Mouse (Mus musculus): ENCODE results near the gene Hcn4. TPM values are rescaled to one million over a fixed set of nuclear protein-coding genes. Genes with fewer than 3 reads are reported as not detected.

Hcn4 gene
- total and polyA plus RNA-seq, 2 experiments from 2014 or later = 0.61 to 7.4 TPM

GRCm38 (mm10) chr9:58891840-58892640 is 68.8 kb downstream of the Hcn4 start:
- H3K4me3 ChIP-seq (ENCODE audit: low read depth, low read length) = no peak overlapping the region
- ATAC-seq (ENCODE audit: insufficient read depth, low read depth) = no peak
- H3K4me2 ChIP-seq (ENCODE audit: low read depth, low read length) = no peak overlapping the region
- no peaks in the 10 kb centered on the region for H3K27me3 ChIP-seq (ENCODE audit: control insufficient read depth, insufficient read depth, low read length)
- H3K9me3 ChIP-seq (replicated peaks; ENCODE audit: control insufficient read depth, low read length) = no peaks in the 10 kb centered on the region
- H3K9ac ChIP-seq (replicated peaks; ENCODE audit: low read depth, low read length) = no peak overlapping the region
- whole genome bisulfite sequencing = 82% methylated on average over 6 of the region's 6 CpGs
- DNase-seq (ENCODE audit: low spot score) = no peak
- peaks cover 34% of the 10 kb centered on the region for H3K36me3 ChIP-seq (replicated peaks; ENCODE audit: control insufficient read depth, insufficient read depth, low read length)
- TF ChIP-seq EP300 (IDR thresholded peaks at IDR 0.05; ENCODE audit: low read depth) (no peak), CTCF (IDR thresholded peaks at IDR 0.05; ENCODE audit: low read depth) (no peak)
- H3K4me1 ChIP-seq (ENCODE audit: control insufficient read depth, insufficient read depth) = 0 out of 2 replicates have a peak, but pooled peaks cover 3% of the 10 kb centered on the region
- H3K27ac ChIP-seq (ENCODE audit: low read depth) = peak overlapping the region; percentile 72

- Histone ChIP-seq H3K4me3 (ENCODE audit: low read depth, low read length) (no peak overlapping the region), H3K9me3 (replicated peaks; ENCODE audit: control insufficient read depth, low read length) (no peaks in the 10 kb centered on the region), H3K4me2 (ENCODE audit: low read depth, low read length) (no peak overlapping the region), H3K27me3 (ENCODE audit: control insufficient read depth, insufficient read depth, low read length) (no peaks in the 10 kb centered on the region), H3K9ac (replicated peaks; ENCODE audit: low read depth, low read length) (no peak overlapping the region), H3K36me3 (replicated peaks; ENCODE audit: control insufficient read depth, insufficient read depth, low read length) (peaks cover 17% of the 10 kb centered on the region), H3K27ac (ENCODE audit: low read depth) (no peak overlapping the region), H3K4me1 (ENCODE audit: control insufficient read depth, insufficient read depth) (no peaks in the 10 kb centered on the region)
- ATAC-seq (ENCODE audit: insufficient read depth, low read depth) = no peak
- no peak for DNase-seq (ENCODE audit: low spot score)
- TF ChIP-seq CTCF (IDR thresholded peaks at IDR 0.05; ENCODE audit: low read depth) = no peak
- TF ChIP-seq EP300 (IDR thresholded peaks at IDR 0.05; ENCODE audit: low read depth) = no peak
These were observed 76.4 kb downstream of the Hcn4 start for GRCm38 (mm10) chr9:58899602-58900001.

GRCm38 (mm10) chr9:58902869-58903585 is 79.8 kb downstream of the Hcn4 start:
- no peak overlapping the region for H3K9ac ChIP-seq (replicated peaks; ENCODE audit: low read depth, low read length)
- peaks cover 32% of the 10 kb centered on the region for H3K36me3 ChIP-seq (replicated peaks; ENCODE audit: control insufficient read depth, insufficient read depth, low read length)
- H3K9me3 ChIP-seq (replicated peaks; ENCODE audit: control insufficient read depth, low read length) = no peaks in the 10 kb centered on the region
- H3K27me3 ChIP-seq (ENCODE audit: control insufficient read depth, insufficient read depth, low read length) = no peaks in the 10 kb centered on the region
- TF ChIP-seq EP300 (IDR thresholded peaks at IDR 0.05; ENCODE audit: low read depth) = no peak
- TF ChIP-seq CTCF (IDR thresholded peaks at IDR 0.05; ENCODE audit: low read depth) = peak; percentile 67
- no peak overlapping the region for H3K27ac ChIP-seq (ENCODE audit: low read depth)
- no peaks in the 10 kb centered on the region for H3K4me1 ChIP-seq (ENCODE audit: control insufficient read depth, insufficient read depth)
- no peak overlapping the region for H3K4me3 ChIP-seq (ENCODE audit: low read depth, low read length)
- no peak overlapping the region for H3K4me2 ChIP-seq (ENCODE audit: low read depth, low read length)
- DNase-seq (ENCODE audit: low spot score) (peak; percentile 53), ATAC-seq (ENCODE audit: insufficient read depth, low read depth) (no peak)
- WGBS = 62% methylated on average over 6 of the region's 6 CpGs

Other genes with a start within 250 kb of the Hcn4 start
- gene Nptn, start 241.2 kb upstream of the Hcn4 start, total RNA-seq (2014; rRNA removed; ENCODE audit: low replicate concordance) = 234 and 402 TPM in 2 replicates
- 96.5 and 101 TPM in 2 replicates for gene Nptn, start 241.2 kb upstream of the Hcn4 start, polyA plus RNA-seq (2015; fragmentation: Nextera tagmentation; extraction: Ambion mirVana)
- gene Rec114, start 79.4 kb upstream of the Hcn4 start, total RNA-seq (2014; rRNA removed; ENCODE audit: low replicate concordance) = not detected in 2 replicates
- 2.6 and 3.6 TPM in 2 replicates for gene Rec114, start 79.4 kb upstream of the Hcn4 start, polyA plus RNA-seq (2015; fragmentation: Nextera tagmentation; extraction: Ambion mirVana)
- gene Neo1, start 213.0 kb downstream of the Hcn4 start, total RNA-seq (2014; rRNA removed; ENCODE audit: low replicate concordance) = 62.6 and 79.7 TPM in 2 replicates
- 16.5 and 18.5 TPM in 2 replicates for gene Neo1, start 213.0 kb downstream of the Hcn4 start, polyA plus RNA-seq (2015; fragmentation: Nextera tagmentation; extraction: Ambion mirVana)